Mouse (Mus musculus): ENCODE data around the gene Serhl. TPM values are rescaled to one million over a fixed set of nuclear protein-coding genes. Genes with fewer than 3 reads are reported as not detected.

Gene Serhl
- polyA plus RNA-seq, 1 experiment from 2014 or later, result 59.4 TPM

Other genes starting within 250 kb of the Serhl start
- 8.4 and 9.3 TPM in 2 replicates for gene Tcf20, start 101.6 kb upstream of the Serhl start, polyA plus RNA-seq (2015; fragmentation: Nextera tagmentation; extraction: Ambion mirVana)
- gene Nfam1, start 56.2 kb upstream of the Serhl start, polyA plus RNA-seq (2015; fragmentation: Nextera tagmentation; extraction: Ambion mirVana), result 2.9 and 3.0 TPM in 2 replicates
- 61.4 and 74.3 TPM in 2 replicates for gene Rrp7a, start 33.3 kb downstream of the Serhl start, polyA plus RNA-seq (2015; fragmentation: Nextera tagmentation; extraction: Ambion mirVana)
- 144 and 148 TPM in 2 replicates for gene Poldip3, start 59.9 kb downstream of the Serhl start, polyA plus RNA-seq (2015; fragmentation: Nextera tagmentation; extraction: Ambion mirVana)
- 150 and 166 TPM in 2 replicates for gene Cyb5r3, start 83.1 kb downstream of the Serhl start, polyA plus RNA-seq (2015; fragmentation: Nextera tagmentation; extraction: Ambion mirVana)
- 19.1 and 20.8 TPM in 2 replicates for gene A4galt, start 162.3 kb downstream of the Serhl start, polyA plus RNA-seq (2015; fragmentation: Nextera tagmentation; extraction: Ambion mirVana)